Comparison of ENCODE assay signal across 8 mouse cellular contexts in genomic region chr15:79804352-79805071, GRCm38 (mm10). TPM values are rescaled to one million over a fixed set of nuclear protein-coding genes. Genes with fewer than 3 reads are reported as not detected.
DNase-seq lines count a peak whose midpoint lies in the region; ATAC-seq and TF ChIP-seq lines count a peak whose summit lies in the region.

Nptxr (minus strand) TSS chr15:79804766.

- H3K4me1 ChIP-seq in bone marrow macrophage, adult 2 months (ENCODE audit: control insufficient read depth, insufficient read depth, low read length) = no peaks in the 10 kb centered on the region
- H3K4me1 ChIP-seq in forebrain, embryonic 13.5 days = peaks cover 21% of the 10 kb centered on the region
- H3K4me1 ChIP-seq in hindbrain, embryonic 12.5 days = peaks cover 27% of the 10 kb centered on the region
- H3K4me1 ChIP-seq in midbrain, embryonic 11.5 days (ENCODE audit: control insufficient read depth, insufficient read depth, low read length) = peaks cover 13% of the 10 kb centered on the region
- H3K4me1 ChIP-seq in stomach, embryonic 15.5 days = peaks cover 17% of the 10 kb centered on the region; the same call in 1 of the 2 replicates

- H3K36me3 ChIP-seq in forebrain, embryonic 13.5 days (ENCODE audit: poor library complexity, severe bottlenecking) = no peaks in the 10 kb centered on the region
- no peaks in the 10 kb centered on the region for H3K36me3 ChIP-seq in hindbrain, embryonic 12.5 days
- H3K36me3 ChIP-seq in midbrain, embryonic 11.5 days (ENCODE audit: control insufficient read depth, insufficient read depth, low read length) = no peaks in the 10 kb centered on the region
- no peaks in the 10 kb centered on the region for H3K36me3 ChIP-seq in stomach, embryonic 15.5 days

- peaks cover 69% of the 10 kb centered on the region for H3K27me3 ChIP-seq in forebrain, embryonic 13.5 days
- H3K27me3 ChIP-seq in hindbrain, embryonic 12.5 days = peaks cover 76% of the 10 kb centered on the region
- H3K27me3 ChIP-seq in midbrain, embryonic 11.5 days (ENCODE audit: control insufficient read depth, insufficient read depth, low read length) = peaks cover 56% of the 10 kb centered on the region
- H3K27me3 ChIP-seq in stomach, embryonic 15.5 days (replicated peaks) = peaks cover 65% of the 10 kb centered on the region

- peak within 1 kb of the TSS; percentile 86 for H3K4me2 ChIP-seq in forebrain, embryonic 13.5 days
- peak within 1 kb of the TSS; percentile 82 for H3K4me2 ChIP-seq in hindbrain, embryonic 12.5 days (replicated peaks)
- H3K4me2 ChIP-seq in midbrain, embryonic 11.5 days = peak within 1 kb of the TSS; percentile 77
- H3K4me2 ChIP-seq in stomach, embryonic 15.5 days = peak within 1 kb of the TSS; percentile 96

- peak within 1 kb of the TSS; percentile 56 for H3K4me3 ChIP-seq in bone marrow macrophage, adult 2 months (ENCODE audit: insufficient read depth, low read length)
- peak within 1 kb of the TSS; percentile 62 for H3K4me3 ChIP-seq in forebrain, embryonic 13.5 days
- H3K4me3 ChIP-seq in hindbrain, embryonic 12.5 days = peak within 1 kb of the TSS; percentile 60
- peak within 1 kb of the TSS; percentile 53 for H3K4me3 ChIP-seq in midbrain, embryonic 11.5 days (ENCODE audit: low read depth, low read length)
- H3K4me3 ChIP-seq in stomach, embryonic 15.5 days (replicated peaks) = peak within 1 kb of the TSS; percentile 64

- ATAC-seq in cerebellum, adult (ENCODE audit: insufficient number of reproducible peaks, low FRiP score, low TSS enrichment) = peak; percentile 56; the same call in 1 of the 2 replicates
- ATAC-seq in forebrain, embryonic 13.5 days = peak; percentile 78
- ATAC-seq in hindbrain, embryonic 12.5 days (ENCODE audit: low FRiP score) = peak; percentile 83
- ATAC-seq in midbrain, embryonic 11.5 days (ENCODE audit: low FRiP score) = peak; percentile 81
- ATAC-seq in stomach, embryonic 15.5 days (ENCODE audit: insufficient read depth, low FRiP score, low read depth) = peak; percentile 77

- TF ChIP-seq CTCF in bone marrow macrophage, adult 2 months (IDR thresholded peaks at IDR 0.05; ENCODE audit: low read depth, low read length) = no peak

- no peak for DNase-seq in cerebellum, adult 9-10 months
- peak; percentile 79 to 80 for DNase-seq in left cerebral cortex, postnatal 25 days (ENCODE audit: low spot score in 2 of 2)
- peak; percentile 93 for DNase-seq in midbrain, embryonic 11.5 days (ENCODE audit: low spot score, missing footprints)

- H3K27ac ChIP-seq in bone marrow macrophage, adult 2 months (ENCODE audit: insufficient read depth, low read depth, low read length) = no peak within 1 kb of the TSS
- peak within 1 kb of the TSS; percentile 69 for H3K27ac ChIP-seq in forebrain, embryonic 13.5 days
- H3K27ac ChIP-seq in hindbrain, embryonic 12.5 days = peak within 1 kb of the TSS; percentile 64
- no peak within 1 kb of the TSS; the same call in 1 of the 2 replicates for H3K27ac ChIP-seq in midbrain, embryonic 11.5 days (ENCODE audit: low read depth, low read length)
- H3K27ac ChIP-seq in stomach, embryonic 15.5 days = no peak within 1 kb of the TSS

- intact Hi-C loops in left cerebral cortex, postnatal 25 days (cut with DNase I) = loop anchor here (5.0 kb wide), 1 partner anchor 108 kb away; no protein-coding TSS in a partner anchor

- H3K9ac ChIP-seq in forebrain, embryonic 13.5 days = peak within 1 kb of the TSS; percentile 74
- peak within 1 kb of the TSS; percentile 77 for H3K9ac ChIP-seq in hindbrain, embryonic 12.5 days
- H3K9ac ChIP-seq in midbrain, embryonic 11.5 days (ENCODE audit: low read length) = peak within 1 kb of the TSS; percentile 64
- H3K9ac ChIP-seq in stomach, embryonic 15.5 days = peak within 1 kb of the TSS; percentile 39

- no peak for TF ChIP-seq POLR2A in bone marrow macrophage, adult 2 months (IDR thresholded peaks at IDR 0.05; ENCODE audit: borderline replicate concordance, low read depth, low read length)

- WGBS in forebrain, embryonic 13.5 days = under 1% methylated on average over 47 of the region's 91 CpGs
- WGBS in hindbrain, embryonic 12.5 days = under 1% methylated on average over 64 of the region's 91 CpGs
- under 1% methylated on average over 70 of the region's 91 CpGs for WGBS in midbrain, embryonic 11.5 days
- under 1% methylated on average over 87 of the region's 91 CpGs for WGBS in stomach, embryonic 15.5 days

- no peaks in the 10 kb centered on the region for H3K9me3 ChIP-seq in forebrain, embryonic 13.5 days (replicated peaks)
- no peaks in the 10 kb centered on the region for H3K9me3 ChIP-seq in hindbrain, embryonic 12.5 days (replicated peaks)
- H3K9me3 ChIP-seq in midbrain, embryonic 11.5 days (ENCODE audit: control insufficient read depth, low read length) = no peaks in the 10 kb centered on the region
- H3K9me3 ChIP-seq in stomach, embryonic 15.5 days = no peaks in the 10 kb centered on the region

RNA-seq across cellular contexts. Expression of gene Nptxr, which starts in this region (rescaled TPM):
- 3.1 and 4.5 TPM in 2 replicates for polyA plus RNA-seq in bone marrow macrophage, adult 2 months (2012; ENCODE audit: insufficient read depth, insufficient read length, missing spikeins)
- 7.9 and 8.3 TPM in 2 replicates for polyA plus RNA-seq in forebrain, embryonic 13.5 days (2015; fragmentation: Nextera tagmentation; extraction: Ambion mirVana)
- 13.1 TPM in 2 replicates for polyA plus RNA-seq in hindbrain, embryonic 12.5 days (2016; fragmentation: Nextera tagmentation; extraction: Ambion mirVana)
- 100 to 1,000 TPM; 898 to 921 TPM for total RNA-seq in left cerebral cortex, postnatal 25 days (2021)
- polyA plus RNA-seq in midbrain, embryonic 11.5 days (2014; fragmentation: Nextera tagmentation; extraction: Ambion mirVana) = 1.3 and 2.1 TPM in 2 replicates
- 4.5 and 4.8 TPM in 2 replicates for polyA plus RNA-seq in stomach, embryonic 15.5 days (2015; fragmentation: Nextera tagmentation; extraction: Ambion mirVana)

Comparison
In these comparisons a context has a peak if more than half of its experiments do, and no peak if none do; other contexts are left out.
1. H3K27ac ChIP-seq: peak in forebrain, embryonic 13.5 days (single experiment) and hindbrain, embryonic 12.5 days (single experiment); none in bone marrow macrophage, adult 2 months (single experiment), midbrain, embryonic 11.5 days (single experiment) and stomach, embryonic 15.5 days (single experiment).
2. Peak in every context shown above with its lines, with median percentiles within 50 percentile points of each other: ATAC-seq, H3K4me3 ChIP-seq, H3K4me2 ChIP-seq and H3K9ac ChIP-seq.